Mouse (Mus musculus) C2C12 (cell line): ENCODE measurements around the gene Chst8.

ENCODE experiments used
- CTCF ChIP-seq: IDR thresholded peaks from one replicate; pipeline ENCODE4 v1.5.1; 2011; ENCODE audit not compliant: control insufficient read depth, insufficient read depth, insufficient read length
- MYOD1 ChIP-seq: IDR thresholded peaks from one replicate; pipeline ENCODE4 v1.6.1; 2011; ENCODE audit warnings: low read depth; ENCODE audit not compliant: control insufficient read depth, insufficient read length
- USF1 ChIP-seq: IDR thresholded peaks from one replicate; pipeline ENCODE4 v1.6.1; 2011; ENCODE audit warnings: low read depth, mild to moderate bottlenecking, control low read depth, moderate library complexity

- no peak for TF ChIP-seq USF1
- no peak for TF ChIP-seq CTCF
- TF ChIP-seq MYOD1: no peak
Observed at GRCm38 (mm10) chr7:34806307-34806706, 6.2 kb downstream of the Chst8 start.
